Mouse (Mus musculus) liver, adult 2 months (tissue): ENCODE measurements at regions not wholly inside any gene's neighbourhood (a gene's known extent, or its start where the extent isn't known, plus 50 kb on each side); places are given as distances from the start of the nearest gene placed in this dataset.
A peak's percentile ranks its signal among the peaks of the same experiment; 100 is the strongest.

Experiments used
- DNase-seq: peaks from one replicate; pipeline ENCODE4 v3.0.0-alpha.2; 2011; ENCODE audit warnings: low read depth, low spot score; ENCODE audit errors: extremely low read depth
- H3K27ac ChIP-seq: fragments of 200-500 bp; replicated peaks from 2 replicates; pipeline ENCODE4 v1.5.1; 2012; ENCODE audit warnings: low read depth, mild to moderate bottlenecking, control low read depth, inconsistent platforms, low read length; ENCODE audit not compliant: insufficient read depth
- H3K27me3 ChIP-seq: fragments of 200-500 bp; 2 replicates; pipeline ENCODE4 v1.6.1; 2012; ENCODE audit warnings: mild to moderate bottlenecking, moderate library complexity, low read length, inconsistent platforms; ENCODE audit not compliant: control insufficient read depth, insufficient read depth
- H3K36me3 ChIP-seq: fragments of 200-500 bp; 2 replicates; pipeline ENCODE4 v1.6.1; 2012; ENCODE audit warnings: low read length, inconsistent platforms; ENCODE audit not compliant: control insufficient read depth, insufficient read depth
- H3K4me1 ChIP-seq: fragments of 200-500 bp; 2 replicates; pipeline ENCODE4 v1.6.1; 2011; ENCODE audit warnings: low read length; ENCODE audit not compliant: control insufficient read depth, insufficient read depth
- H3K4me3 ChIP-seq: fragments of 200-500 bp; 2 replicates; pipeline ENCODE4 v1.5.1; 2011; ENCODE audit warnings: low read depth, mild to moderate bottlenecking, control low read depth, low read length, moderate library complexity; ENCODE audit not compliant: insufficient read depth
- H3K79me2 ChIP-seq: fragments of 200-500 bp; 2 replicates; pipeline ENCODE4 v1.6.1; 2012; ENCODE audit warnings: inconsistent platforms, mild to moderate bottlenecking, low read length, moderate library complexity; ENCODE audit not compliant: control insufficient read depth, insufficient read depth
- H3K9ac ChIP-seq: fragments of 200-500 bp; 2 replicates; pipeline ENCODE4 v1.6.1; 2012; ENCODE audit warnings: low read depth, mild to moderate bottlenecking, control low read depth, inconsistent platforms, low read length
- CTCF ChIP-seq: fragments of 200-500 bp; IDR thresholded peaks from 2 replicates; pipeline ENCODE4 v1.5.1; 2011; ENCODE audit warnings: low read depth, low read length, control low read depth
- POLR2A ChIP-seq: fragments of 200-500 bp; IDR thresholded peaks from 2 replicates; pipeline ENCODE4 v1.6.1; 2011; ENCODE audit warnings: low read length, control low read depth; ENCODE audit not compliant: insufficient read depth; ENCODE audit errors: extremely low read depth
- whole genome bisulfite sequencing: fragments of 180-500 bp; shearing (Covaris S2); methylation state at CpG from one replicate; pipeline ENCODE4 v1.1.7; 2018; 5-methylcytosine and 5-hydroxymethylcytosine counted together

- no peak for DNase-seq
- no peaks in the 10 kb centered on the region for H3K36me3 ChIP-seq
- no peak overlapping the region for H3K4me3 ChIP-seq
- H3K9ac ChIP-seq: no peak overlapping the region
- no peaks in the 10 kb centered on the region for H3K79me2 ChIP-seq
- H3K27ac ChIP-seq: no peak overlapping the region
- no peaks in the 10 kb centered on the region for H3K27me3 ChIP-seq
- 92% methylated on average over 7 of the region's 7 CpGs for WGBS
- no peaks in the 10 kb centered on the region for H3K4me1 ChIP-seq
- no peak for TF ChIP-seq POLR2A
- no peak for TF ChIP-seq CTCF
Measured at GRCm38 (mm10) chrX:10820313-10820920, 105.6 kb downstream of the Mid1ip1 start.

GRCm38 (mm10) chrX:10833681-10834080 lies 118.9 kb downstream of the Mid1ip1 start:
- TF ChIP-seq CTCF (no peak), POLR2A (no peak)
- no peaks in the 10 kb centered on the region for H3K4me1 ChIP-seq
- no peak for DNase-seq
- no peak overlapping the region for H3K27ac ChIP-seq
- H3K9ac ChIP-seq: no peak overlapping the region
- WGBS: 96% methylated on average over 1 of the region's 1 CpGs
- no peaks in the 10 kb centered on the region for H3K79me2 ChIP-seq
- H3K36me3 ChIP-seq: no peaks in the 10 kb centered on the region
- H3K4me3 ChIP-seq: no peak overlapping the region
- H3K27me3 ChIP-seq: no peaks in the 10 kb centered on the region

GRCm38 (mm10) chrX:10857089-10857488 lies 142.3 kb downstream of the Mid1ip1 start:
- Histone ChIP-seq H3K27ac (no peak overlapping the region), H3K4me1 (no peaks in the 10 kb centered on the region), H3K79me2 (no peaks in the 10 kb centered on the region), H3K4me3 (no peak overlapping the region), H3K9ac (no peak overlapping the region), H3K27me3 (no peaks in the 10 kb centered on the region), H3K36me3 (no peaks in the 10 kb centered on the region)
- 77% methylated on average over 6 of the region's 6 CpGs for WGBS
- peak; percentile 5 for DNase-seq
- TF ChIP-seq POLR2A (no peak), CTCF (no peak)

GRCm38 (mm10) chrX:10857668-10858067 lies 142.9 kb downstream of the Mid1ip1 start:
- no peak for DNase-seq
- Histone ChIP-seq H3K4me3 (no peak overlapping the region), H3K27ac (no peak overlapping the region), H3K36me3 (no peaks in the 10 kb centered on the region), H3K9ac (no peak overlapping the region), H3K79me2 (no peaks in the 10 kb centered on the region), H3K27me3 (no peaks in the 10 kb centered on the region), H3K4me1 (no peaks in the 10 kb centered on the region)
- TF ChIP-seq POLR2A: no peak
- TF ChIP-seq CTCF: no peak
- 75% methylated on average over 3 of the region's 3 CpGs for WGBS

- H3K4me1 ChIP-seq: no peaks in the 10 kb centered on the region
- DNase-seq: peak; percentile 14
- H3K27me3 ChIP-seq: no peaks in the 10 kb centered on the region
- no peak overlapping the region for H3K27ac ChIP-seq
- H3K9ac ChIP-seq: no peak overlapping the region
- WGBS: 66% methylated on average over 4 of the region's 4 CpGs
- TF ChIP-seq CTCF (no peak), POLR2A (no peak)
- H3K4me3 ChIP-seq: no peak overlapping the region
- no peaks in the 10 kb centered on the region for H3K79me2 ChIP-seq
- no peaks in the 10 kb centered on the region for H3K36me3 ChIP-seq
Measured at GRCm38 (mm10) chrX:10871613-10872012, 156.8 kb downstream of the Mid1ip1 start.

GRCm38 (mm10) chrX:10877856-10878255 lies 163.0 kb downstream of the Mid1ip1 start:
- no peak overlapping the region for H3K27ac ChIP-seq
- TF ChIP-seq CTCF (no peak), POLR2A (no peak)
- H3K79me2 ChIP-seq: no peaks in the 10 kb centered on the region
- no peak overlapping the region for H3K9ac ChIP-seq
- no peak for DNase-seq
- H3K4me1 ChIP-seq: no peaks in the 10 kb centered on the region
- WGBS: 94% methylated on average over 5 of the region's 5 CpGs
- no peaks in the 10 kb centered on the region for H3K27me3 ChIP-seq
- no peak overlapping the region for H3K4me3 ChIP-seq
- H3K36me3 ChIP-seq: no peaks in the 10 kb centered on the region
